Mouse (Mus musculus): ENCODE measurements at regions not wholly inside any gene's neighbourhood (a gene's known extent, or its start where the extent isn't known, plus 50 kb on each side); places are given as distances from the start of the nearest gene placed in this dataset.

DNA sequence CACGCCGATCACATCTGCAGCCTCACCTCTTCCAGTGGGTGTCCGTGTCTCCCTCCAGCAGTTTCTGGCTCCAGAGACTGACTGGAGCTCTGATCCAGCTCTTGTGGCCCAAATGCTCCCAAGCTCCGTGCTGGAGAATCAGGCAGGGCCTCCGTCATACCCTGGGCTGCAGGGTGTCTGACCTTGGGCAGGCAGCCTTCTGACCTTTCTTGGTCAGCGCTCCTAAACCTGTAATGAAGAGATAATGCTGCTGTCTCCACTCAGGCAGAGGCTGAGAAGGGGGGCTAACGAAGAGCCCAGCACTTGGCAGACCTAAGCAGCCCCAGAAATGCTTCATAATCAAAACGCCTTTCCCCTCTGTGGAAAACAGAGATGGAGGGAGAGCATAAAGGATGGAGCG, 89.9 kb upstream of the Mef2a start:
- no peak for DNase-seq (ENCODE audit: low spot score in 2 of 2)

DNA sequence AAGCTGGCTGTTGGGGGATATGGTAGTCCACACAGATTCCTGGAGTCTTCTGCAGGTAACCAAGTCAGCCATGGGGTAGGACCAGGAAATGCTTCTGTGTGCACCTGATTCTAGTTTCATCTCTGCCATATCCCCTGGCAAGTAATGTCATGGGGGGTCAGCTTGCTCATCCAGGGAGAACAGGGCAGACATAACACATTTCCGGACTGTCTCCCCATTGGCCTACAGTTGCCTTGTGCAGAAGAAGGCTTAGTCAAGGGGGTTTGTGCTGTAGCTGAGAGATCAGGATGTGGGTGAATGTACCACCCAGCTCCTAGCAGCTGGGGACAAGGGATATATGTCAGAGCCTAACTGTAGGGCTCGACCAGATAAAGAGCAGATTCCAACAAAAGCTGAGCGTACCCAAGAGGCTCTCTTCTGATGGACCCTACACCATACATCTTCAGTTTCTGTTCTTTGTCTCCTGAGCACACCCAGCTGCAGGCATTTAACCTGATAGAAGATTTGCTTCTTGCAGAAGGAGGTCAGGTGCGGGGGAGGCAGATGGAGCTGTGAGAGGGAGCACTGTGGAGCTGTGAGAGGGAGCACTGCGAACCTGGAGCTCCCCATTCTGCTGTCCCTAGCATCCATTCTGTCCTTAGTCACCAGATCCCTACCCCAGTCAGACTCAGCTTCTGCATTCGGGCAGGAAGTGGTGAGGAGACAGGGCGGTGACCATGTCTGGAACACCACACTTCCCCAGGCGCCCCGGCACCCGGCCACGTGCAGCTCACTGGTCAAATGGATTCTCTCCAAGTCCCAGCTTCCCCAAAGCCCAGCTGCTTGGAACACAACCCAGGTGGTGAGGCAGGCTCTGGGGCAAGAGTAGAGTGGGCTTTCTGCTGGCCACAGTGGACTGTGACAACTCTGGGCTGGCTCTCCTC, 88.9 kb upstream of the Mef2a start:
- DNase-seq (ENCODE audit: low spot score in 2 of 2), result peak; percentile 76 to 79

DNA sequence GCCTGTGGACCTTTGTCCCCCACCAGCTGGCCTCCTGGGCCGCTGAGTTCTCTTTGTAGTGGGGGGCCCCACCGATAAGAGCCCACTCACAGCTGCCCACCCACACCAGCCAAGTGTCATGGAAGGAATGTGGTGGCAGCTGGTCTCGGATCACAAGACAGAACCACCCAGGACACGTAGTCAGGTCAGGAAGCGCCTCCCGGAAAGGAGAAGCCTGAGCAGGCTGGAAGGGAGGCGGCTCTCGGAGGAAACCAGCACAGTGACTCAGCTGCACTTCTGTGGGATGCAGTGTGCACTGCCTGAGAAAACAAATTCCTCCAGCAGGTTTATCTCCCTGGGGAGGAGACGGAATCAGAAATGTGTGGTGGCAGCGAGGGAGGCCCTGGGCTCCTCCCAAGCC, 87.2 kb upstream of the Mef2a start:
- no peak for DNase-seq (ENCODE audit: low spot score in 2 of 2)

DNA sequence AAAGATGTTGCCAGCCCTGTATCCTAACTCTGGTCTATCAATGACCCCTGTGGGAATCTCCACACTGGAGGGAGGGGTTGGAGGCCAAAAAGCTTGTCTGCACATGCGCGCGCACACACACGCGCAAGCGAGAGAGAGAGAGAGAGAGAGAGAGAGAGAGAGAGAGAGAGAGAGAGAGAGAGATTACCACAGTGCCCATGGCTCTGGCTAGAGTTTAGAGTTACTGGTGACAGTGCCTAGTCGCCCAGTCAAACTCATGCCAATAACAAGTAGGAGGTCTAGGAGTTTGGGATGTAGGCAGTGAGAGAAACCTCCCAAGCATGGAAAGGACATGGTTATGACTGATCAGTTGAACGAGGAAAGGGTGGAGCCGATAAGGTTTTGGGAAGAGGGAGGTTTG, 86.6 kb upstream of the Mef2a start:
- DNase-seq (ENCODE audit: low spot score in 2 of 2), result no peak

DNA sequence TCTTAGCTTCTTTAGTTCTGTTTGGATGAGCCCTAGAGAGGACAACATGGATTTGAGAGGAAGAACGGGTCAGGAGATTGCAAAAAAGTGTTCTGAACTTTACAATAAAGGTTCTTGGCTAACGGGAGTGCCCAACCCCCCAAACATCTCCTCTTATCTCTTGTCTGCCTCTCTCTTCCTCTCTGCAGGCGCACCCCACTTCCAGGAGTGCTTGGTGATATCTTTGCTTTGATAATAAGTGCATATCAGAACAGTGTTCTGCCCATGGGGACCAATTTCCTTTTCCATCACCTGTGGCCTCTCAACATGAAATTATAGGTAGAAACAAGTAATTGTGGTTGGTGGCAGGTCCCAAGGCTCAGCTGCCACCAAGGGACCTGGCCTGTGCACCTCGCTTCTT, 86.0 kb upstream of the Mef2a start:
- no peak for DNase-seq (ENCODE audit: low spot score in 2 of 2)

DNA sequence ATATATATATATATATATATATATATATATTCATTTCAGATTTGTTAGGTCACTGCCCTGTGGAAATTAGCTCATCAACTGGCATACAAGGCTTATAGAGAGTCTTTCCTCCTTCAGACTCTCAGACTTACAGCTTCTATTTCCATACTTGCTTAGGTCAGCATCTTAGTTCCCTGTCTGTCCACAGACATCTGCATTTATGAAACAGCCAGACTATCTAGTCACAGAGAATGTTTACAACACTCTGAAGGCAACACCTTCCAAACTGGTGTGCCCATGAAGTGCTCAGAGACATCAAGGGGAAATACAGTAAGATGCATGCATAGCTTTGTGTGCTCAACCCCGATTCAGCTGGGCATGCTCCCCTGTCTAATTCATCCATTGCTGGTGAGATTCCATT, 85.2 kb upstream of the Mef2a start:
- DNase-seq (ENCODE audit: low spot score in 2 of 2), result no peak

DNA sequence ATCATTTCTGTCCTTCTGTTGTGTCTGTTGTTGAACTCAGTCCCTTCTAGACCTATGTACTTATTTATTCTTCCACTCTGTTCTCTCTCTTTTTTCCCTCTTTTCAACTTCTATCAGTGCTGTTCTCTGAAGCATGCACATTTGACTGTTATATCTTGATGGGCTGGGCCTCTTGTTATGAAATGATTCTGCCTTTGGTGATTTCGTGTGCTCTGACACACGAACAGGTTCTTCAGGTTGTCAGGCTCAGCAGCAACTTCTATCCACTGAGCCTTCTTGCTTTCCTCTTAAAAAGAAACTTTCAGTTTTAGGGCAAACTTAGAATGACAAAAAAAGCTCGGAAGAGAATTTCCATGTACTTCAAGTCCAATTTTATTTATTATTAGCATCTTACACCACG, 83.4 kb upstream of the Mef2a start:
- DNase-seq (ENCODE audit: low spot score in 2 of 2), result no peak

DNA sequence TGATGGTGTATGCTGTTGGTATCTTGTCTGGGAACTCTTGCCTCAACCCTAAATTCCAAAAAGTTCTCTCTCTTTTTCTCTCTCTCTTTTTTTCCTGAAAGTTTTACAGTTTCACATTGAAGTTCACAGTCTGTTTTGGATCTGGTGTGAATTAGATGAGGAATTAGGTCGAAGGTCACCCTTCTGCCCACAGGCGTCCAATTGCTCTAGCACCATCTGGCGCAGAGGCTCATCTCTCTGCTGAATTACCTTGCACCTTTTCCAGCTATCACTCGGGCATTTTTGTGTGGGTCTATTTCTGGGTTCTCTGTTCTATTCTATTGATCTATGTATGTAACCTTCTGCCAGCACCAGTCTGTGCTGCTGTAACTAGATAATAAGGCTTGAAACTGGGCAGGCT, 81.8 kb upstream of the Mef2a start:
- no peak for DNase-seq (ENCODE audit: low spot score in 2 of 2)

DNA sequence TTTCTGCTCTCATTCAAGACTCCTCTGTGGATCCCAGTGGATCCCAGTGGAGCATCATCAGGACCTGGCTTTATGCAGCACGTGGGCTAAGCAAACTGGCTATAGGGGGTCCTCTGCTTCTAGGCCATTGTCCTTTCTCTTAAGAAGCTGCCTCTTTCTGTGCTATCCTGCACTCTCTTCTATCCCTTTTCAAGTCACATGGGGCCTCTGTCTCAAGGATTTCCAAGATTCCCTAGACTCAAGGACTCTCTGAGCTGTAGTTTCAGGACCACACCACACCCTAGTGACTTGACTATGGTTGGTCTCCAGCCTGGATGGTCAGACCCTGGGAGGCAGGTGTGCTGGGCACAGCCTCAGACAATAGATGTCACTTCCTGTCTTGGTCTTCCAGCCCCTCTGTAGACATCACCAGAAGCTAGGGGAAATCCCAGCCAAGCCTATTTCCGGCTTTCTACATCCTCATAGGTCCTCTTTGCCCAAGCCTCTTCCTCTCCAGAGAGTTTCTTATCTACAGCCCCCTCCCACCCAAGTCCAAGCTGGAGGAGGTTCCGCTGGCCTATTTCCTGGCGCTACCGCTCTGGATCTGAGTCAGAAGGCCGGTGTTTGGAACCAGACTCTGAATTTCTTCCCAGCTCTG, 78.6 kb upstream of the Mef2a start:
- no peak for DNase-seq (ENCODE audit: low spot score in 2 of 2)

DNA sequence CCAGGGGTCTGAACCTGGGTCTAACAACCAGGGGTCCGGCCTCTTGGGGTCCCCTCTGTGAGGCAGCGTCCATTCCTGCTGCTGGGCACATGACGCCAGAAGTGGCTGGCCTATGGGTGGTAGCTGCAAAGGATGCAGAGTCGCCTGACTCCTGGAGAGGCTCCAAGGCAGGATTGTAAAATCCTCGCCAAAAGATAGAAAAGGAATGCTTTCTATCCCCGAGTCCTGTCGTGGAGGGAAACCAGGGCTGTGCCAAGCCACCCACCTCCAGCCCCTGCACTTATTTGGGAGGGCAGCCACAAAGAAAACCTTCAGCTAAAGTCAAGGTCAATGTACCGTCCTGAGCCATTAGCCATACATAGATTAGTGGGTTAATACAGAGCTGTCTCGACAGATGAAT, 73.9 kb upstream of the Mef2a start:
- no peak for DNase-seq (ENCODE audit: low spot score in 2 of 2)

DNA sequence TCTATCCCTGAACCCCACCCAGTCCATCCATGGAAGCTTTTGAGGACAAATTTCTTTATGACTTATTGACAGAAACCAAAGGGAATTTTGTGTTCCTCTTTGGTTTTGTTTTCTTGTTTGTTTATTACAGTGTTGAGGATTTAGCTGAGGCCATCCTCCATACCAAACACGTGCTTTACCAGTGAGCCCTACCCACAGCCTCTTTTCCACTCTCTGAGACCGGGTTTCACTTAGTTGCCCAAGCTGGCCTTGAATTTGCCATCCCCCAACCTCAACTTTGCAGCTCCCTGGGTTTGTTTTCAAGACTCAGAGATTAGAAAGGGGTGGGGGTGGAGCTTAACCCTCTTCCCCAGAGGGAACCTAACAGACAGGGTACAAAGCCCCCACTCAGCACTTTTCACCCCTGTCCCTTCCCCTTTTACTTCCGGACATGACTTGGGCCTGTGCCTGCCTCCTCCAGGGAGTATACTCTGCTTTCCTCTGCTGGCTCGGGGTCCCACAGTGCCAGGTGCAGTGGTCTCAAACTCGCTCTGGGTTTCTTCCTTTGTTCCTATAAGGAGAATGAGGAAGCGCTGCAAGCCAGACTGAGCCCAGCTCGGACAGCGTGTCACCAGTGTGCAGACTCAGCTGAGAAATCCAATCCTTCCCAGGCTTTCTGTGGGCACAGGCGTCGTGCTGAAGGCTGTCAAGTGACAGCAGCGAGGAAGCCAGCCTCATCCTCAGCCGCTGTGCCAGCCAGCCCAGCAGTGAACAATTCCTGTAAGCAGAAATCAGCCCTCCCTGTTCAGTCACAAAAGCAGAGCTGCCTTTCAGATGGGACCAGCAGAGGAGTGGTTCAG, 72.8 kb upstream of the Mef2a start:
- DNase-seq (ENCODE audit: low spot score in 2 of 2), result peak in 1 of 2 experiments; percentile 55

DNA sequence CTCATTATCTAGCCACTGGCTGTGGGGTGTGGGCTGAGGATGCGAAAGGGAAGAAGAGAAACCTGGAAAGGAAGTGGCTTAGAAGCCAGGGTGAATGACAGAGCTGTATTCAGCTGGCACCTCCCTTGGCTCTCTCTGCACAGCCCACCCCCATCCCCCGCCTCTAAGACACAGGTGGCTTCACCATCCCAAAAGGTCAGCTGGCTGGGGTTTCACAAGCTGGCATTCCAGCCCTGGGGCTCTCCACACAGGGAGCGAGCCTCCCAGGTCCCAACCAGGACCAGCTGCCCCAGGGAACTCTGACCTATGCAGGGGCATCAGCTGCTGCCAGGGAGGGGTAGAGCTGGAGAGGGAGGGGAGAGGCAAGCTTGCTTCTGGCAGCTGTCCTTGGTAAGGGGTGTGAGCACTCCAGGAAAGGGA, 71.9 kb upstream of the Mef2a start:
- DNase-seq (ENCODE audit: low spot score in 2 of 2), result peak; percentile 77 to 89

DNA sequence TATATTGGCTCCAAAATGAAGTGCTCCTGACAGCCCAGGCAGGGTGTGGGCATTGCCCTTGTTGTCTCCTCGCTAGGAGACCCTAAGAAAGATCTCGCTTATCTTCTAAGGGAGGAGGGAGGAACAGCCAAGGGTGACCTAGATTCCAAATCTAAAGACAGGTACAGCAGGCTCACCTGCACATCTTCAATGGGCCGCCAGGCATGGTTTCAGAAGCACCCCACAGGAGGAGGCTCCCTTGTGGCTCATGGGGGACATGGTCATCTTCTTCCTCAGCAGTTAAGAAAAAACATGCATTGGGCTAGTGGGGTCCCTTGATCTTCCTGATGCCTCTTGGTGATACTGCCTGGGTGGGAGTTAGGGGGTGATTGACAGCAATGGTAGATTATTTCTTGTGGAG, 71.0 kb upstream of the Mef2a start:
- no peak for DNase-seq (ENCODE audit: low spot score in 2 of 2)

DNA sequence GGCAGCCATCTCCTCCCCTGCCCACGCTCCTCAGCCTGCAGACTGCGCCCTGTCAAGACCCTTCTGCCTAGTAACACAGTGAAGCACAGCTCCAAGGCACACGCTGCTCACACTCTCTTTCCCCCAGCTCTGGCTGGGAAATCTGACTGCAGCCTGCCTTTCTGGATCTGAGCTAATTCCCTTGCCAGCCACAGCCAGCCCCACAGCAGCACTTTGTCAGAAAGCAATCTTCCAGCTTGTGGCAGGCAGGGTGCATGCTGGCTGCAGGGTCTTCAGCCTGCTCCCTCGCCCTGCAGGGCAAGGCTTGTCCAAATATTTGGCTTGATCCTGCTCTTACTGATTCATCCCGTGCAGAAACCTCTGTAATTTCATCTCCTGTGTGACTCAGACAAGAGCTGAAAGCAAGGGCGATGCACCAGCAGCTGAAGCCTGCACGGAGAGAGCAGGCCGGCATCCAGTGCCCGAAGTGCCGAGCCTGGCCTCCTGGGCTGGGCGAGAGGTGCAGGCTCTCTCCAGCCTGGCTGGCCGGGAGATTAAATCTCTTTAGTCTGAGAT, 70.4 kb upstream of the Mef2a start:
- DNase-seq (ENCODE audit: low spot score in 2 of 2), result peak in 1 of 2 experiments; percentile 33

DNA sequence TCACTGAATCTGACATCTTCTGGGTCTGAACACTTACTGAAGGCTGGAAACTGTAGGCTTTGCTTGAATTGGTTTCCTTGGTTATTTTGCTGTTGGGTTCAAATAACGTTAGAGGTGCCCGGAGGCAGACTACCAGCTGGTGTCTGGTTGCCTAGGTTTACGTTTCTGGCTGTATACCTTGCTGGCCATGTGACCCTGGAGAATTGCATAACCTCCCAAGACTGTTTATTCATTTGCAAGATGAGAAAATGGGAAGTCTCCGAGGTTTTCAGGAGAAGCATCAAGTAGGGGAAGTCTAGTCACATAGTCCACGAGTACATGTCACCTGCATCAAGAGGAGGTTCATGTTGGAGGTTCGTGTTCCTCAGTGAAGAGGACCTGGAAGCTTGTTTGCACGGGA, 69.6 kb upstream of the Mef2a start:
- DNase-seq (ENCODE audit: low spot score in 2 of 2), result peak in 1 of 2 experiments; percentile 30

DNA sequence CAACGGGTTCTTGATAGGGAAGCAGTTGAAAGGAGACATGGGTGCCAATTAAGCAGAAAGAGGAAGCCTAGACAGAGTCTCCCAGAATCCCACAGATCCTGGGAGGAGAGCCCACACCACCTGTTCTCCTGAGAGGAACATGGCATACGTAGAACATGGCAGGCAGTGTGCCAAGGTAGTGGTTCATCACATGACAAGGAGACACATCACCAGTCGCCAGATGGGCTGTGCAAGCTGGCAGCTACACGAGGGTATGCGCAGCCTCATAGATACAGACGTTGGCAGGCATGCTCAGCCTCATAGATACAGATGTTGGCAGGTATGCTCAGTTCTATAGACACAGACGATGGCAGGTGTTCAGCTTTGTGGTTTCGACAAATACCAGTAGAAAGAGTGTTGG, 68.1 kb upstream of the Mef2a start:
- DNase-seq (ENCODE audit: low spot score in 2 of 2), result no peak

DNA sequence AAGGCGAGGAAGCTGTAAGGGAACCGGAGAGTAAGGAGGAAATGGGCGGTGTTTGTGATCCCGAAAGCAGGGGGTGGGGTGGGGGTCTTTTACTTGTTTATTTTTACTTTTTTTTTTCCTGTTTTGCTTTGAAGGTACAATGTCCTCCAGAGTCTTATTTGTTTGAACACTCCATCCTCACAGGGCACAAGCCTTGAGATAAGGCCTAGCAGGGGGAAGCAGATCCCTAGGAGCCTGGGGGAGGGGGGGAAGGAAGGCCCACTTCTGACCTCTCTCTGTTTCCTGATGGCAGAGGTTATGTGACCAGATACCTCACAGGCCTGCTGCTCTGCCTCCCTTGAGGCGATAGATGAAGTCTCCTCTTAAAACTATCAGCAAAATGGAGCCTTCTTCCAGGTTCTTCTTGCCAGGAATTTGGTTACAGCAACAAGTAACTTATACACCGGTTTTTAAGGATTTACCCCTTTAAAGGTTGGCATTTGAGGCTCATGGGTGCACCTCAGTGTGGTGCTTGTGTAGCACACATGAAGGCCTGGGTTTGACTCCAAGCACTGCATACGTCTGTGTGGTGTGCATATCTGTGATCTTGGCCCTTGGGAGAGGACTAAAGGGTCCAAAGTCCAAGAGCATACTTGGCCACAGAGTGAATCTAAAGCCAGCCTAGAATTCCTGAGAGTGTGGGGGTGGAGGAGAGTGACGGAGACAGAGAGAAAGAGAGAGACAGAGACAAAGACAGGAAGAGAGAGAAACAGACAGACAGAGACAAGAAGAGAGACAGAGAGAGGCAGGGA, 64.8 kb upstream of the Mef2a start:
- no peak for DNase-seq (ENCODE audit: low spot score in 2 of 2)

DNA sequence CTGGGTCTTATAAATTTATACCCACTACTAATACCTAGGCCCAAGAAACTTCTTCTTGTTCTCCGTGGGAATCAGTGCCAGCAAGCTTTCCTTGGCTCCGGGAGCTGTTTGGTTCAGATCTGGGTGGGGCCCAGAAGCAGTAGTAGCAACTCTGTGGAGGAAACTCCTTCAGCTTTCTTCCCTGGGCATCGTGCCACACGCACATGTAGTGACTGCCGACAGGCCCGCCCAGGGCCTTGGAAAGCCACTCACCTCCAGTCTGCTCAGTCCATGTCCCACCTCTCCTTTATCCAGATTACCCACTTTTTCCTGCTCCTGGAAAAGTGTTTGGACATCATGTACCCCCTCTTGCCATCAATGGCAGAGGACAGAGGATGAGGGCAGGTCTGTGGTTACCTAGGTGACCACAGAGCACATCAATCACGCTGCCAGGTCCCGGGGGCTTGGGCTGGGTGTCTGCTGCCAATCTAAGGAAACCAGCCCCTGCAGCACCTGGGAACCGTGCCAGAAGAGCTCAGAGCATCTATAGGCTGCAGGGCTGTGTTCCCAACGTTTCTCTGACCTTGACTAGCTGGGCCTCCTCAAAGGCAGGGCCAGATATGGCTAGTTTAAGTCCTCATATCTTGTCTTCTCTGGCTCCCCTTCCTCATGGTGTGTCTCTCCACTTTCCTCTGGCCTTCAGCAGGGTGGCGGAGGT, 63.1 kb upstream of the Mef2a start:
- DNase-seq (ENCODE audit: low spot score in 2 of 2), result peak in 1 of 2 experiments; percentile 42

DNA sequence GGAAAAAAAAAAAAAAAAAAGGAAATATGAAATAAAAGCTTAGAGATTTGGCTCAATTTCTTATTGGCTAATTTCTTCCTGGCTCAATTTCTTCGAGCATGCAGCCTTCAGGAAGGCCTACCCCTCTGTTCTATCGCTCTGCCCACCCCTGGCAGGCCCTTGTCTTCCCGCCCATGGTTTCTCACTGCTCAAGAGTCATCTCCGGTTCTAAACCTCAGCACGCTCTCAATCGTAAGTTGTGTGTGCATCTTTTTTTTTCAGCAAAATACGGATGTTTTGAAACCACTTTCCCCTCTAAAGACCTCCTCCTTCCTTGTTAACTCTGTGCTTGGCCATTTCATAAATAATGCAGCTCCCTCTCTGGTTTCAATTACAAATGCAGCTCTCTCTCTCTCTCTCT, 58.3 kb upstream of the Mef2a start:
- no peak for DNase-seq (ENCODE audit: low spot score in 2 of 2)

DNA sequence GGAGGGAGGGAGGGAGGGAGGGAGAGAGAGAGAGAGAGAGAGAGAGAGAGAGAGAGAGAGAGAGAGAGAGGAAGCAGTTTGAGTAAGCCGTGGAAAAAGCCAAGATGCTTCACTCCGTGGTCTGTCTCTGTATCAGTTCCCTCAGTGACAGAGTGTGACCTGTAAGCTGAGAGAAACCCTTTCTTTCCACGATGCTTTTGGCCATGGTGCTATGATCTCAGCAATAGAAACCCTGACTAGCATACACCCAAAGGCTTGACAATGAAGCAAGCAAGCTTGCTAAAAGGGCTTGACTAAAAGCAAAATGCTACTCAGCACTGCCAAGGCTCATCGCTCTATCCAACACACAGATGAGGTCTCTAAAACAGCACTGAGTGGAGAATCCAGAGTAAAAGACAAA, 57.4 kb upstream of the Mef2a start:
- DNase-seq (ENCODE audit: low spot score in 2 of 2), result no peak
